Mouse (Mus musculus): ENCODE measurements around the gene Fam83f.

Fam83f gene

DNA sequence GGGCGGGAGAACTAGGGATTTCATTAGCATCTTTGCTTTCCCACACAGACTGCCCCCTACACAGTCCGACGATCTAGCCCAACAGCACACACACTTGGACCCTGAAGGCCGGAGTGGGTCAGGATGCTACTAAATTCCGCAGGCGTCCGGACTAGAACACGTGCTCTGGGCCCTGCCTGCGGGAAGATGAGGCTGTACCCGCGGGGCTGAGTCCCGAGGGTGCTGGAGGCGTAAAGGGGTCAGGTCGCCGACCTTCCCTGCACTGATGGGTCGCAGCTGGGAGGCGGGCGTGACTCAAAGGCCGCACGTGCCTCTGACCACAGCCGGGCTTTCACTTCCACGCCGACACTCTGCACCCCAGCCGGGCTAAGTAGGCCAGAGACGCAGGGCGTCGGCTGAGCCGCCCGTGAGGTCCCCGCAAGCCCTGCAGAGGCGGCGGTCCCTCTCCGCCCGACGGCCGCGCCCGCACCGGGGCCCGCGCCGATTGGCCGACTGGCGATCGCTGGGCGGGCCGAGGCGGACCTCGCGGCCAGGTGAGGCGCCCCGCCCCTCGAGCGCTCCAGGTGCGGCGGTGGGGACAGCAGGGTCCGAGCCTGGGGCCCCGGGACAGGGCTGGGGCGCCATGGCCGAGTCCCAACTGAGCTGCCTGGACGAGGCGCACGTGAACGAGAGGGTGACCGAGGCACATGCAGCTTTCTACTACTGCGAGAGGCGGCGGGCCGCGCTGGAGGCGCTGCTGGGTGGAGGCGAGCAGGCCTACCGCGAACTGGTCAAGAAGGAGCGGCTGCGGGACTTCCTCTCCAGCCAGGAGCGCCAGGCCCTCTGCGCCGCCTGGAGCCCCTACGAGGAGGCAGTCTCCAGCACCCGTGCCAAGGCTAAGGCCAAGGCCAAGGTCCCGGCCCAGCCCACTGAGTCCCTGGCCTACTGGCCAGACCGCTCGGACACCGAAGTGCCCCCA lies at the start of gene Fam83f:
TSS of gene Fam83f (plus strand) at position 553 of the 958 bp plus-strand sequence.
- no peak for DNase-seq (ENCODE audit: extremely low spot score, low read depth, low spot score)

- DNase-seq (ENCODE audit: extremely low spot score, low read depth, low spot score): no peak
Measured at GRCm38 (mm10) chr15:80623171-80623837, 48.3 kb upstream of the Fam83f start.

- DNase-seq (ENCODE audit: extremely low spot score, low read depth, low spot score): no peak
Measured at GRCm38 (mm10) chr15:80626472-80626871, 45.2 kb upstream of the Fam83f start.

GRCm38 (mm10) chr15:80630147-80630546 lies 41.5 kb upstream of the Fam83f start:
- no peak for DNase-seq (ENCODE audit: extremely low spot score, low read depth, low spot score)

- DNase-seq (ENCODE audit: extremely low spot score, low read depth, low spot score): no peak
Measured at GRCm38 (mm10) chr15:80630711-80631110, 40.9 kb upstream of the Fam83f start.

GRCm38 (mm10) chr15:80631311-80631710 lies 40.3 kb upstream of the Fam83f start:
- no peak for DNase-seq (ENCODE audit: extremely low spot score, low read depth, low spot score)

DNA sequence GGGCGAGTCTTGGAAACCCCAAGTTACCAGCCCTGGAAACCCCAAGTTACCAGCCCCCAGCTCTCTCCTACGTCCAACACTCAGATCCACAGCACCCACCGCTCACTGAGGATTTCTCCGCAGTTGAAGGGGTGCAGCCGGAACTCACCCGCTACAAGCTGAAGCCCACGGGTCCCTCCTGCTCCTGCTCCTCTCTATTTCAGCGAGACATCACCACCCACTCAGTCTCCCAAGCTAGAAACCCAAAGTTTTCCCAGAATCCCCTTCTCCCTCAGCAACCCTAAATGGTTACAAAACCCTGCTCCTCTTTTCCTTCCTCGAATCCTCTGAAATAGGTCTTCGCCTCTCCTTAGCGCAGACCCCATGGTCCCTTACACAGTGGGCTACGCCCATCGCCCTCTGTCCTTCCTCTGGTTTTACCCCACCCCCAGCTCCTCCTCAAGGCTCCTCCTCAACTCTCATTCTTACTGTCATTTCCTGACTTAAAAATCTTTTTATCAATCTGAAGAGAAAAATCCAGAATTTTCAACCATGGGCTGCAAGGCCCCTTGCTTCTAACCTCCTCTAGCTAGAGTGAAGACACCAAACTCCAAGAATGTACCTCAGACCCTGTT lies 39.3 kb upstream of the Fam83f start:
- no peak for DNase-seq (ENCODE audit: extremely low spot score, low read depth, low spot score)

DNA sequence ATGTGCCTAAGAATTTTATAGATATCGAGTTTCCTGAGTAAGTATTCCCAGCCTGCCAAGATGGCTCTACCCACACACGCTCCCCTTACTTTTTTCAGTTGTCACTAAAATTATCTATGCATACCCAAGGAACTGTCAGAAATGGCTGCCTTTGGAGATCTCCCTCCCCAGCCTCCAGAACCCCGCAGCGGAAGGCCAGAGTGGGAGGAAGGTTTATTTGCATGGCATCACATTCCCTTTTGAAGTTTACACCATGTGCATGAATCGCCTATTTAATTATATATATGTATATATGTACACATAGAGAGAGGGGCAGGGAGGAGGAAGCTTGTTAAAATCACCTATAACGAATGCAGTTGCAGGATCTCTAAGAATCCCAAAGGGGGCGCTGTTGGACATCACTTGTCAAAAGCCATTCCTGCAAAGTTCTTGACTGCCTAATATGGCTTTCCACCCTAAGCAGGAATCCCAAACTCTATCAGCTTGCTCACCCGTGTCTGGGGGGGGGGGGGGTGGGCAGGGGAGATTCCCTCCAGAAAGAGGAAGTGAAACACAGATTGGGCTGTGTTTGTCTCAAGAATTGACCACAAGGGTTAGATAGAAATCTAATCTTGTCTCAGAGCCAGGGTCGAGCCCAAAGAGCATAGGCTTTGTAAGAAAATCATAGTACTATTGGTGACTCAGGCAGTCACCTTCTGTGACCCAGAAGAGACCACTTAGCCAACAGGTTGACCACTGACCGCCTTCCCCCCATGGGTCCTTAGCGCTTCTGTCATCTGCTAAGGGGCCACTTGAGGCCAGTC lies 37.1 kb upstream of the Fam83f start:
- DNase-seq (ENCODE audit: extremely low spot score, low read depth, low spot score): no peak

DNA sequence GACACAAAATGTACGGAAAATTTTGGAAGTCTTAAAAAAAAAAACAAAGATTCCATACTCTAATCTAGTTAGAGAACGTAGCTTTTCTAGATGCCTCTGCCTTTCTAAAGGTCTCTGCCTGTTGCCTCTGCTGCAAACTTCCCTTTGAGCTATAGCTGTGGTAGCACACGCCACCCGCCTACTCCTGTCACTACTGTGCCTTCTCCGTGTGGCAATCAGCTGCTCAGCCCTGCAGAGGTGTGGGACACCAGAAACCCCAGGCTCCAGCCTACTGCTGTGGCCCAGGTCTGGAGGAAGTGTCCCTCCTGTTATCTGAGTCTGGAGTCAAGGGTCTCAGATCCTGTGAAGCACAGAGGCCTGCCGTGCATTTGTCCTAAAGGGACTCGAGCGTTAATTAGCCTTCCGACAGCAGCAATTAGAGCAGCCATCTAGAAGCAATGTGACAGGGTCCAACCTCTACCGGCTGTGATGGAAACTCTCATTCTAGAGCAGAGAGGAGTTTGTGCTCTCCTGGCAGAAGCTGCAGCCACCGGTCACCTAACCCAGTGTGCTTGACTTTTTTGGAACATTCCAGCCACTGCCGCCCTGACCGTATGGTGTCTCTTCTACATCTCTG lies 34.8 kb upstream of the Fam83f start:
- DNase-seq (ENCODE audit: extremely low spot score, low read depth, low spot score): no peak

DNA sequence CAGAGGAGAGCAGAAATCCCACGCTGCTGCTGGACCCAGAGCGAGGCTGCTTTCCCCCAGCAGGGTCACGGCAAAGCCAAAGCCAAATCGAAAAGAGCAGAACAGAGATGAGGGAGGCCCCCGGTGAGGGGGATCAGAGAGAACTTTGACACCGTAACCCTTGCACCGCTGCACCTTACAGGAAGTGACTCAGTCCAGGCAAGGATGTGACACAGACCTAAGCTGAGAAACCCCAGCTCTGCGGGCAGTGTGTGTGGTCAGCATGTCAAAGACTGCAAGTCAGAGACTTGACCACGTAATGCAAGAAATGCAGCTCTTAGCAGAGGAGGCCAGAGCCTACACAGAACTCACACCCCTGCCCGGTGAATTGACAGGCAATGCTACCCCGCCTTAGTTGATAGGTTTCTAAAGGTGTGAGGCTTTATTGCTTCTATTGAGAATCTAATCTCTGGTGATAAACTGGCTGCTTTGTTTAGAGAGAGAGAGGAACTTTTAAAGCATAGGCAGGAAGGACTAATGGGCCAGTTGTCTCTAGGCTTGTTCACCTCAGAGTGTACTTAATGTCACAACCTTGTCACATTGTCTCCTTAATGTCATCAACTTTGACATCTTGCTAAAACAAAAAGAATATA lies 32.5 kb upstream of the Fam83f start:
- DNase-seq (ENCODE audit: extremely low spot score, low read depth, low spot score): no peak

GRCm38 (mm10) chr15:80639874-80640273 lies 31.8 kb upstream of the Fam83f start:
- DNase-seq (ENCODE audit: extremely low spot score, low read depth, low spot score): no peak

- no peak for DNase-seq (ENCODE audit: extremely low spot score, low read depth, low spot score)
Measured at GRCm38 (mm10) chr15:80641702-80642435, 29.8 kb upstream of the Fam83f start.

- no peak for DNase-seq (ENCODE audit: extremely low spot score, low read depth, low spot score)
Measured at GRCm38 (mm10) chr15:80645006-80645797, 26.4 kb upstream of the Fam83f start.

GRCm38 (mm10) chr15:80648977-80649606 lies 22.6 kb upstream of the Fam83f start:
- DNase-seq (ENCODE audit: extremely low spot score, low read depth, low spot score): no peak

DNA sequence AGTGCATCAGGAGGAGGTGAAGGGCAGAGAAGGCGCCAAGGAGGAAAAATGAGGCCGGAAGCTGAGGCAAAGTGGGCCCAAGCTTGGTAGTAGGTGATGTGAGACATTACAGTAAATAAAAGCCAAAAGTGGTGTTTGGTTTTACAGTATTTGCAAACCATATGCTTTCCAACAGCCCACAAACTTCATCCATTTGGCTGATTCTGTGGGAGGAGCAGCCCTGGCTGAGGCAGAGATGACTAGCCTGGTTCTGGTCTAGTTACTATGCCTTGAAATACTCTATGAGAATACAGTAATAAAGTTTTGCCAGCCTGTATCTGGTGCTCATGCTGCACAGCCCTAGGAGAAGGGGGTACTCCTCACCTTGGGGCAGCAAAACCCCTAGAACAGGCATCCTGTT lies 21.2 kb upstream of the Fam83f start:
- no peak for DNase-seq (ENCODE audit: extremely low spot score, low read depth, low spot score)

DNA sequence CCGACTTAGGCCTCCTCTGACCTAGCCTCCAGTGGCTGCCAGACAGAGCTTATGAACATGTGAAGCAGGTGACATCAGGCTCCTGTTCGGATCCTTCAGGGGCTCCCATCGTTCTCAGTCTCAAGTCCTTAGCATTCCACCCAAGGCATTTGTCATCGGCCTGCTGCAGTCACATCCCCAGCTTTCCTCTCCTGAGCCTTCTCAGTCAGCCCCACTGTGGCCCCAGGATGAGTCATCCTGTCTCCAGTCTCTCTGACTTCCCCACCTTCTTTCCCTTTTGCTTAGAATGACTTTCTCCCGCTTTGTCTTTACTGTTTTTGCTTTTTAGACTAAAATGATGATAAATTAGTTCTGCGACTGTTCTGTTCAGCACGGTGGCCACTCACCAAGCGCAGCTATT lies 17.8 kb upstream of the Fam83f start:
- no peak for DNase-seq (ENCODE audit: extremely low spot score, low read depth, low spot score)

DNA sequence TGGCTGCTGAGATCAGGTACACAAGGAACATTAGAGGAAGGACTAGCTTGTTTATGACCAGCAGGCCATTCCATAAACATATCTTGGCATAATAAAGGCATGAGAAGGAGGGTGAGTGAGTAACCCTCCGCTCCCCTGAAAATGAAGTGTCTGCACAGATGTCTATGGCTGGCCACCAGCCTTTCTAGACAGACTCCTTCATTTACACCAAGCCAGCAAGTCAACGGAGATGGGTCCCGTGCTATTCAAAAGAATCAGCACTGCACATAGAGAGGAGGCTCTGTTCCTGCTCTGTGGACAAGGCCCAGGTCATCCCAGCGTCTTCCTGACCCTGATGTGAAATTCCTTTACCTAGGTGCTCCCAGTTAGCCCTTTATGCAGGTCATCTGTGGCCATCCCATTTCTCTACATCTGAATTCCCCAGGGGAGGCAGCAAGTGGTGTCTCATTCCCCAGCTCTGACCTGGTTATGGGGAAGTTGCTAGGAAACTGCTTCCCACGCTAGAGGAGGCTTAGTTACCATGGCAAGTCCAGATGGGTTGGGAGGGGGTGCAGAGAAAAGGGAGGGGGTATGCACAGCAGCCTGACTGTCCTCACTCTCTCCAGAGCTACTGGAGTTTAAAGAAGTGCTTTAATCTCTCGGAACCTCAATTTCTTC lies 12.7 kb upstream of the Fam83f start:
- no peak for DNase-seq (ENCODE audit: extremely low spot score, low read depth, low spot score)

- DNase-seq (ENCODE audit: extremely low spot score, low read depth, low spot score): no peak
Measured at GRCm38 (mm10) chr15:80660963-80661362, 10.7 kb upstream of the Fam83f start.

All from hindlimb bud, embryonic 11.5 days (tissue).